Mouse (Mus musculus): Measurements from ENCODE around the gene Agpat1.

The Agpat1 gene

DNA sequence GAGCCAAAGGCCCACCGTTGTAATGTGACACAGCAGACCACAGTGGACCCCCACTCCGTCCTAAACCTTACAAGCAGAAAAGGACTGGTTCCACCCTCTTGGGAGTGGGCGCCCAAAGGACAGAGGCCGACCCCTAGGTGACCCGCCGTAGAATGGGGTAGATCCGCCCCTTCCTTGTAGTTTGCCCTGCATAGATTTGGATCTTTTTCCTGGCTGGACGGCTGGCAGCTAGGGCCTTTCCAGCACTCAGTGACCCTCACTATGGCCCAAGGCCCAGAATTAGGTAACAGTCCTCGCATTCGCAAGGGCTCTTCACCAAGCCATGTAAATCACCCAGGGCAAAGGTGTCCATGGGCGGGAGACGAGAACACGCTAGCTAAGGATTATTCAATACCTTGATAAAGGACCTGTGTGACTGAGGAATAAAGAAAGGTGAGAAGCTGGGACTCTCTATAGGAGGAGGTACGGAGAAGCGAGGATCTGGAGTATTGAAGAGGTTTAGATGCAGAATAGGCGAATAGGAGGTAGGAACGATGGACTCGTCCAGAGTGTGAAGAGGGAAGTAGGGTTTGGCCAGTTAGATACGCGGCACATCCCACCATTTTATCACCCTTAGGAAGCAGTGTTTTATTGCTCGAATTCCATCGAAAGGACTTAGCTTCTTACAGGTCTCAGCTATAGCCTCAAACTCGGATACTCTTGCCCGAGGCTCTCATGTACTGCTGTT, 612 bp downstream of the Agpat1 start:
- peak in 1 of 2 experiments; percentile 70 for DNase-seq (ENCODE audit: low spot score in 2 of 2)

DNA sequence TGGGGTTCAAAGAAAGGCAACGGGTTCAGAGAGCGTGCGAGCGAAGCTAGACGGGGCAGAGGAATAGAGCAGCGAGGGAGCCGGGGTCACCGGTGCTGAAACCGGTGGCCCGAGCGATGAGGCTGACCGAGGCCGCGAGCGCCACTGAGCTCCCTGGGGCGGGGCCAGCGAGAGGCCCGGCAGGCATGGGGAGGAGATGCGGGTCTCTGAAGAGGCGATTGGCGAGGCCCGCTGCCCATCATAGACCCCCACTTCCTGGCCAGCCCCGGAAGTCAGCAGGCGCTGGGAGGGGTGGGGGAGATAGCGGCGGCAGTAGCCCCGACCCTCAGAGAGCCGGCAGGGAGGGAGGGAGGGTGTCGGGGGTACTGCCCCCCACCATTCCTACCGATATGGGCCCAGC, 1.5 kb downstream of the Agpat1 start:
- peak; percentile 95 to 96 for DNase-seq (ENCODE audit: low spot score in 2 of 2)

- no peak for DNase-seq (ENCODE audit: low spot score in 2 of 2)
Measured at GRCm38 (mm10) chr17:34606186-34607039, 2.4 kb downstream of the Agpat1 start.

DNA sequence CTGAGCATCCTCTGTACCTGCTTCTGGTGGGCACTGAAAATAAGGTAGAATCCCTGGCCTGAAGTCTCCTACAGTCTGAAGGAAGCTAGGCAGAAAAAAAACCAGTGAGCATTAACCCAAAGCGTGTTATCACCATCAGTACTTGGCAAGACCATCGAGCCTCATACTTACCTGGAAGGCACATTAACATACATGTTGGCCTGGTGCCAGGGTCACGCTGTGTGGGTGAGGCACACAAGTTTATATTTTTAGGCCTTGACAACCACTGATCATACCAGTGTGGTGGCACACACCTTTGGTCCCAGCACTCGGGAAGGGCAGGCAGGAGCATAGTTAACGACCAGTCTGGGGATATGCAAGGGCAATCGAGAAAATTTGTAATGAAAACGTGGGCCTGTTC, 3.9 kb downstream of the Agpat1 start:
- no peak for DNase-seq (ENCODE audit: low spot score in 2 of 2)

- no peak for DNase-seq (ENCODE audit: low spot score in 2 of 2)
Measured at GRCm38 (mm10) chr17:34611050-34611449, 7.0 kb downstream of the Agpat1 start.

DNA sequence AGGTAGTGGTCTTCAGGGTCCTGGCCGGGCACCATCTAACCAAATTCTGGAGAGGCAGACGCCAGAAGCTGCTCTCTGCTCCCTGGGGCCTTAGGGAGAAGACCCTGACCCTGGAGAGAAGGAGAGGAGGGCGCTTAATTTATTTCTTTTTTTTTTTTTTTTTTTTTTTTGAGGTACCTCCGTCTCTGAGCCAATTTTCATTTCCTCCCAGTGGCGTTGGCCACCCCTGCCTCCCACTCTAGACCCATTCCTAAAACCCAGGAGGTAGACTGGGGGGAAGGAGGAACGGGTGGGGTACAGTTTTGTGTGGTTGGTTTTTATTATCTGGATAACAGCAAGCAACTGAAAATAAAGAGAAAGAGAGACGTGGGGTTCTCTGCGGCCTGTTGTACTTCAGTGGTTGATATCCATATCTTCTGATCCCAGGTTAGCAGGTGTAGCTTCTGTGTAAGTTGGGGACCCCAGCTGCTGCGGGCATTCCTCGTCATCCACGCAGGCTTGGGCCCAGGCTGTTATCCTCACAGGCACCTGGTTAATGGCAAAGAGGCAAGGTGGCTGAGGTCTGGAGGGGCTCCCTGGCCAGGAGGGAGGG, 9.1 kb downstream of the Agpat1 start:
- no peak for DNase-seq (ENCODE audit: low spot score in 2 of 2)

GRCm38 (mm10) chr17:34613830-34614229, 9.8 kb downstream of the Agpat1 start:
- DNase-seq (ENCODE audit: low spot score in 2 of 2): no peak

DNA sequence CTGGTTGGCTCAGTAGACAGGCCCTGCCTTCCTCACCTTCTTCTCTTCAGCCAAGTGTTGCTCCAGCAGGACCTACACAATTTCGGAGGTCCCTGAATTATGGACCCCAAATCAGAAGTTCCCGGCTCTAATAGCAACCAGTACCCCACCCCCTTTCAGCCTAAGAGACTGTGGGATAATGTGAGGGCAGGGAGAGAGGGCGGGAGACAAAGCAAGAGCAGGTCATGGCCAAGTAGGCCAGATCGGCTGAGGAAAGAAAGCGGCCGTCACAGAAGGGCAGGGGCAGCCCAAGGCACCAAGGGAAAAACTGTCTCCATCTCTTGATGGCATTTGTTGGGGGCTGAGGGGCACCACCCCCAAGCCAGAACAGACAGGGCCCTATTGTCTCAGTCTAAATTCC, 11.8 kb downstream of the Agpat1 start, which contains the start of gene Egfl8:
Gene Egfl8, minus strand, starts transcription at position 101 of the 400 bp plus-strand sequence.
- DNase-seq (ENCODE audit: low spot score in 2 of 2): no peak

- DNase-seq (ENCODE audit: low spot score in 2 of 2): peak; percentile 59 to 72
Measured at GRCm38 (mm10) chr17:34618999-34619398, 14.9 kb downstream of the Agpat1 start.

DNA sequence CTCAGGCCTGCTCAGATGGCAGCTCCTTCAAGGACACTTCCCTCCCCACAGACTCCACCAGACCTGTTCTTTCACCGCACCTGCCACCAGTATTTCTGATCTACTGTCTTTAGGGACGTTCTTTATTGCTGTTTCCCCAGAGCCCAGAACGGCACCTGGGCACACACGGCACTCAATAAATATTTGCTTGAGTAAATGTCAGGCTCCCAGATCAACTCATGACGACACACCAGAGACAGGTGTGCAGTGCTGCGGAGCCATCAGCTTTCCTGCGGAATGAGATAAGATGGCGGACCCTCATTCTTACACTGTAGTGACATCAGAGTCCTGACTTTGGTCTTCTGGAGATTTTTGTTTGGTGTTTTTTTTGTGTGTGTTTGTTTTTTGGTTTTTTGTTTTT, 16.9 kb downstream of the Agpat1 start:
- DNase-seq (ENCODE audit: low spot score in 2 of 2): no peak

DNA sequence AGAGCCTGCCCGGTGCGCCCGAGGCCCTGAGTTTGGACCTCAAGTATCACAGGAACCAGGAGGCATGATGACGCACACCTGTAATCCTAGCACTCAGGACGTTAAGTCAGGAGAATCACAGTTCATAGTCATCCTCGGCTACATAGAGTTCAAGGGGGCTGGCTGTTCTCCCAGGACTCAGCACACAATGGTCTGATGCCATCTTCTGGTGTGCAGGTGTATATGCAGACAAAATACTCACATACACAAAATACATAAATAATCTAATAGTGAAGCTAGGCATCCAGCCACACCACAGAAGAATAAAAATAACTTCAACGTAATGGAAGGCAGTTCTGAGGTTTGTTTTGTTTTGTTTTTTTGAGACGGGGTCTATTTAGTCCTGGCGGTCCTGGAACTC, 19.1 kb downstream of the Agpat1 start:
- no peak for DNase-seq (ENCODE audit: low spot score in 2 of 2)

GRCm38 (mm10) chr17:34624981-34625380, 20.9 kb downstream of the Agpat1 start:
- DNase-seq (ENCODE audit: low spot score in 2 of 2): no peak

DNA sequence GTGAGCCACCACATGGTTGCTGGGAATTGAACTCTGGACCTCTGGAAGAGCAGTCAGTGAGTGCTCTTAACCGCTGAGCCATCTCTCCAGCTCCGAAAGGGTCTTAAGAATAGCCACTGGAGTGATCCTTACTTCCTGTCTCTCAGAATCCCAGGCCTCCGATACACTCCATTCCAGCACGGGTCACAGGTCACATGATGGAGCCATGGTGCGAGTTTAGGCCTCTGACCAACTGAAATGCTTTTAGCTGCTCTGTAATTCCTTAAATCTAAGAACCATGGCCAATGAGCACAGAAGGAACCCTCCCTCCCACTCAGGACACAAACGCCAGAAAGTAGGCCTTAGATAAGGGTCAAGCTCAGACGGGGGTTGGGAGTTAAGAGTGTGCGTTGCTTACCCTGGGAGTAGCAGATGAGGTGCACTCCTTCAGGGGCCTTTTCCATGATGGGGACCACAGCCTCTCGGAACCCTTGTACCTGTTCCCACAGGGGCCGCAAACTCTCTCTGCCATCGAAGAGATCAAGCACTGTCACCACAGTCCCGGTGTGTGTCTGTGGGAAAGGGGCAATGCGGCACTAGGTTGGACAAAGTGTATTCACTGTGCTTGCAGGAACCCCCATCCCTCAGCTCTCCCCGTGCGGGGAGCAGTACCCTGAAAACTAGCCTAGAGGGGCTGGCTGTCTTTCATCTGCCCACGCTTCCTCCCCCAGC, 22.2 kb downstream of the Agpat1 start:
- no peak for DNase-seq (ENCODE audit: low spot score in 2 of 2)

DNA sequence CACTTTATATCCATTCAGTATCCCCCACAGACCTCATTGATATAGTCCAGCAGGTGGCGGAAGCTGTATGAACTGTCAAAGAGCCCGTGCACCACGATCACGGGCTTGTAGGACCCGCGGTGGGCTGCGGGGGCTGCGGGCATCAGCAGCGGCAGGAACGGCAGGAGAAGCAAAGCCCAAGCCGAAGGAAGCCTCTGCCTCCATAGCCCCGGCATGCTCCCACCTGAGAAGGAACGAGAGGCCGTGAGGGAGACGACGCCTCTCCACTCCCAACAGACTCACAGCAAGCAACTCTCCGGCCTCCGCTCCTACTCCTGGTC, 22.7 kb downstream of the Agpat1 start:
- no peak for DNase-seq (ENCODE audit: low spot score in 2 of 2)

DNA sequence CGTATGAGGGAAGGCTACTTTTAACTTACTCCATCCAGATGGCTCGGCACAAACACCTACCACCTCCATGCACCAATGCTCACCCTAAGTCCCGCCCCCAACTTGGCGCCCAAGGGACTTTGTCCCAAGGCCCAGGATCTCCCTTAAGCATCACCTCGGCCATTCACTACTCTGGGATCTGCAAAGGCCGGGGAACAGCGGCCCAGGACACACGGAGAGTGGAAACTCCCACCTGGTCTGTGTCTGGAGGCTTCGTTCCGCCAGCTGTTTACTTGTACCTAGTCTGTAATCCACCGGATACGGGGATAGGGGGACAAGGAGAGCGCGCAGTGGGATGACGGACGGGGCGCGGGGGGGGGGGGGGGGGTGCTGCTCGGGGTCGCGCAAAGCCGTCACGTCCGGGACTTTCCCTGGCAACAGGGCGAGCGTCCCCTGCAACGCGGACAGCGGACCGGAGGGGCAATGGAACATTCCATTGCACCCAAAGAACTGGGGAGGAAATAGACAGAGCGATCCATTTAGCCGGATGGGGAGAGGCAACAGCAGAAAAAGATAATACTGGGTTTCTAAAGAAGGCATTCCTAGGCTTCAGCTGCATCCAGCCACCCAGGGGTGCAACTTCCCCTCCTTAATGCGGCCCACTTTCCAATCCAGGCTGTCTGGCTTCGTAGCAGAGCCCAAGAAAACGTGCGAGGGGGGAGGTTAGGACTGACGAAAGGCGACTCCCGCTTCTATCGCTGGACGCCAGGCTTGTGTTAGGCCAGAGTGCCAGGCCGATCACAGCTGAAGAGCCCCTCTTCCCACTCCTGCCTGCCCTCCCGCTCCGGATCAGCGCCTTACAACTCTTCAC, 23.3 kb downstream of the Agpat1 start:
- DNase-seq (ENCODE audit: low spot score in 2 of 2): peak; percentile 70 to 87

- peak in 1 of 2 experiments; percentile 58 for DNase-seq (ENCODE audit: low spot score in 2 of 2)
Measured at GRCm38 (mm10) chr17:34627943-34628643, 24.0 kb downstream of the Agpat1 start, which contains the start of gene Ppt2. TSS of gene Ppt2 (minus strand) at chr17:34628510.

- DNase-seq (ENCODE audit: low spot score in 2 of 2): no peak
Measured at GRCm38 (mm10) chr17:34628644-34628967, 24.5 kb downstream of the Agpat1 start.

GRCm38 (mm10) chr17:34629221-34629751, 25.2 kb downstream of the Agpat1 start, which contains the start of gene Prrt1:
TSS of gene Prrt1 (plus strand) at chr17:34629533.
- DNase-seq (ENCODE audit: low spot score in 2 of 2): no peak

GRCm38 (mm10) chr17:34629796-34630603, 25.9 kb downstream of the Agpat1 start:
- no peak for DNase-seq (ENCODE audit: low spot score in 2 of 2)
